Mouse (Mus musculus) Patski (cell line): Measurements from ENCODE around the gene Iqsec1. TPM values are rescaled to one million over a fixed set of nuclear protein-coding genes. Genes with fewer than 3 reads are reported as not detected.

Source experiments
- ATAC-seq: fragments of 100-300 bp; one replicate; pipeline ENCODE4 v1.8.0; 2021
- CTCF ChIA-PET: fragments of 350-600 bp; sonication (Branson Sonifier 250); formaldehyde crosslinking; loops from one replicate; lab custom pipeline; 2022; ENCODE audit warnings: inconsistent platforms; lab: Charles Lee
- POLR2A ChIA-PET: fragments of 350-600 bp; sonication (Branson Sonifier 250); formaldehyde crosslinking; loops from one replicate; lab custom pipeline; 2022; ENCODE audit warnings: antibody characterized with exemption, inconsistent platforms; lab: Charles Lee
- DNase-seq: peaks from one replicate; pipeline ENCODE4 v3.0.0-alpha.2; 2011; ENCODE audit warnings: low read depth, low spot score
- H3K27me3 ChIP-seq: fragments of 371-371 bp; one replicate; pipeline ENCODE4 v1.5.1; 2021
- CTCF ChIP-seq: fragments of 100-300 bp; IDR thresholded peaks from one replicate; pipeline ENCODE4 v1.5.1; 2021
- in situ Hi-C: fragments of 300-500 bp; cut with MboI; formaldehyde crosslinking; loops from 3 replicates; pipeline ENCODE4 v1.11.1; 2018; ENCODE audit warnings: low pct_unique_long_range_greater_than_20kb, mixed read lengths
- polyA plus RNA-seq: library from polyadenylated mRNA; unstranded; gene quantifications from one replicate; pipeline ENCODE4 v1.2.3, GENCODE M21; 2021

Iqsec1 gene
- polyA plus RNA-seq, 1 experiment from 2014 or later, result 120 TPM

- peak; percentile 74 for ATAC-seq
- TF ChIP-seq CTCF, result no peak
- CTCF ChIA-PET, result interaction anchor here (0.9 to 7.0 kb wide), 4 partner anchors 9 to 36 kb away, joined by 3 to 31 read pairs (median 4); partner anchors contain the start of gene Slc41a3
- POLR2A ChIA-PET, result interaction anchor here (0.6 kb wide), 1 partner anchor 49 kb away, joined by 3 read pairs; no protein-coding TSS in a partner anchor
- no peaks in the 10 kb centered on the region for H3K27me3 ChIP-seq
- DNase-seq, result peak; percentile 55
- in situ Hi-C loops, result no loop called here
These were observed 367.5 kb downstream of the Iqsec1 start for GRCm38 (mm10) chr6:90620791-90621583.

GRCm38 (mm10) chr6:90619936-90620335 is 368.5 kb downstream of the Iqsec1 start:
- H3K27me3 ChIP-seq, result no peaks in the 10 kb centered on the region
- DNase-seq (no peak), ATAC-seq (no peak)
- in situ Hi-C loops, result no loop called here
- ChIA-PET CTCF (interaction anchor here (7.0 kb wide), 1 partner anchor 14 kb away, joined by 31 read pairs; the partner anchor contains the start of gene Slc41a3), POLR2A (interaction anchor here (1.1 kb wide), 1 partner anchor 114 kb away, joined by 3 read pairs; no protein-coding TSS in a partner anchor)
- TF ChIP-seq CTCF, result no peak

GRCm38 (mm10) chr6:90618821-90619636 is 369.5 kb downstream of the Iqsec1 start:
- DNase-seq (no peak), ATAC-seq (no peak)
- POLR2A ChIA-PET, result interaction anchor here (1.1 kb wide), 1 partner anchor 115 kb away, joined by 3 read pairs; no protein-coding TSS in a partner anchor
- CTCF ChIA-PET, result interaction anchor here (7.0 kb wide), 1 partner anchor 13 kb away, joined by 31 read pairs; the partner anchor contains the start of gene Slc41a3
- no peak for TF ChIP-seq CTCF
- H3K27me3 ChIP-seq, result no peaks in the 10 kb centered on the region
- in situ Hi-C loops, result no loop called here

- no peak for DNase-seq
- no peak for TF ChIP-seq CTCF
- CTCF ChIA-PET, result interaction anchor here (7.0 kb wide), 1 partner anchor 12 kb away, joined by 31 read pairs; the partner anchor contains the start of gene Slc41a3
- in situ Hi-C loops, result no loop called here
- POLR2A ChIA-PET, result no interaction called here
- no peaks in the 10 kb centered on the region for H3K27me3 ChIP-seq
- no peak for ATAC-seq
These were observed 370.2 kb downstream of the Iqsec1 start for GRCm38 (mm10) chr6:90618274-90618673.

- TF ChIP-seq CTCF, result no peak
- POLR2A ChIA-PET, result no interaction called here
- in situ Hi-C loops, result no loop called here
- CTCF ChIA-PET, result interaction anchor here (7.0 kb wide), 1 partner anchor 11 kb away, joined by 31 read pairs; the partner anchor contains the start of gene Slc41a3
- H3K27me3 ChIP-seq, result no peaks in the 10 kb centered on the region
- ATAC-seq, result no peak
- DNase-seq, result no peak
These were observed 372.0 kb downstream of the Iqsec1 start for GRCm38 (mm10) chr6:90616481-90616880.

- no peak for ATAC-seq
- TF ChIP-seq CTCF, result no peak
- in situ Hi-C loops, result no loop called here
- ChIA-PET POLR2A (no interaction called here), CTCF (interaction anchor here (7.0 kb wide), 1 partner anchor 10 kb away, joined by 31 read pairs; the partner anchor contains the start of gene Slc41a3)
- no peak for DNase-seq
- no peaks in the 10 kb centered on the region for H3K27me3 ChIP-seq
These were observed 372.5 kb downstream of the Iqsec1 start for GRCm38 (mm10) chr6:90615991-90616390.

- CTCF ChIA-PET, result interaction anchor here (7.0 kb wide), 1 partner anchor 9 kb away, joined by 31 read pairs; the partner anchor contains the start of gene Slc41a3
- DNase-seq (no peak), ATAC-seq (no peak)
- POLR2A ChIA-PET, result no interaction called here
- in situ Hi-C loops, result no loop called here
- H3K27me3 ChIP-seq, result no peaks in the 10 kb centered on the region
- TF ChIP-seq CTCF, result no peak
These were observed 373.1 kb downstream of the Iqsec1 start for GRCm38 (mm10) chr6:90615362-90615761.

GRCm38 (mm10) chr6:90613277-90613676 is 375.2 kb downstream of the Iqsec1 start:
- H3K27me3 ChIP-seq, result no peaks in the 10 kb centered on the region
- in situ Hi-C loops, result no loop called here
- no peak for TF ChIP-seq CTCF
- ChIA-PET CTCF (interaction anchor here (1.9 kb wide), 1 partner anchor 8 kb away, joined by 5 read pairs; no protein-coding TSS in a partner anchor), POLR2A (no interaction called here)
- no peak for ATAC-seq
- no peak for DNase-seq

GRCm38 (mm10) chr6:90610248-90610647 is 378.2 kb downstream of the Iqsec1 start:
- DNase-seq, result no peak
- POLR2A ChIA-PET, result no interaction called here
- no peak for ATAC-seq
- in situ Hi-C loops, result no loop called here
- no peaks in the 10 kb centered on the region for H3K27me3 ChIP-seq
- no peak for TF ChIP-seq CTCF
- CTCF ChIA-PET, result no interaction called here

- POLR2A ChIA-PET, result interaction anchor here (1.1 kb wide), 1 partner anchor 9 kb away, joined by 4 read pairs; no protein-coding TSS in a partner anchor
- TF ChIP-seq CTCF, result no peak
- ATAC-seq (no peak), DNase-seq (no peak)
- H3K27me3 ChIP-seq, result no peaks in the 10 kb centered on the region
- in situ Hi-C loops, result no loop called here
- CTCF ChIA-PET, result interaction anchor here (0.7 to 4.6 kb wide), 8 partner anchors 11 to 119 kb away, joined by 3 to 31 read pairs (median 4); no protein-coding TSS in a partner anchor
These were observed 380.3 kb downstream of the Iqsec1 start for GRCm38 (mm10) chr6:90608186-90608585.
